8 mouse cellular contexts compared by ENCODE assay signal in the genomic region with DNA sequence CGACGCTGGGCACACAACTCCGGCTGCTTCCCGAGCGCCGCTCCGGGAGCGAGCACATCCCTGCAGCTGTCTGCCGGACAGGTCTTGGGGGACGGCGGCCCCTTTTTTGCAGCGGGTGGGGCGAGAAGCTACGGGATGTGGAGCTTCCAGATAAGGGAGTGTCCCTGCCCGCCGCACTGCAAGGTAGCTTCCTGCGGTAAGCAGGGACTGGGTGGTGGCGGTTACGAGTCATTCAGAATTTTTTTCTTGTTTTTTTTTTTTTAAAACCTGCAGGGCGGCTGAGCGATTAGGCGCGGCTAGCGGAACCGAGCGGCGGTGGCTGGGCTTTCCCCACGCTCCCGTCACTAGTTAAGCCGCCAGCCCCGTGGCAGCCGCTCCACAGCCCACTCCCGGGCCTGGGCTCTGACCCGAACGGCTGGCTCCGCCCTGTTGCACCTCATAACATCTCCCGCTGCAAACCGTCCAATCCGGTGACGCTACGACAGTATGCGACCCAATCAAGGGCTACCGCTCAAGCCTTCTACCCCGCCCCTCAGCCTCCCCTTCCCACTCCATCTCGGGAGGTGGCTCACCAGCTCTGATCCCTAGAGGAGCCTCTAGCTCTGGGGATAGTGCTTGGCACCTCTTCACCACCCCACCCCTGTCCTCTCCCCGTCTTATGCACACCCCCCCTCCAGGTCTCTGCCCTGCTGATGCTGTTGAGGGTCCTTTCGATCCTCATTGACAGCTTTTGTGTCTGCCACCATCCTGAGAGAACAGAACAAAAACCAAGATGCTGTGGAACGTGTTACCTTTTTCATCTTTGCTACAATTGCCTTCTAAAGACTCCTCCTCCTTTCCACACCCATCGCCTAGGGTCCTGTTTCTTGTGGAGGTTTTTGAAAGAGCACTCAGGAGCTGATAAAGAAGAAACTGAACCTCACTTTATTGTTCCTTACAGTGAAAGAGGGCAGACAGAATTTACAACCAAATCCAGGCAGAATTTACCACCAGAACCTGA. TPM values are rescaled to one million over a fixed set of nuclear protein-coding genes. Genes with fewer than 3 reads are reported as not detected.
DNase-seq lines count a peak whose midpoint lies in the region; ATAC-seq and TF ChIP-seq lines count a peak whose summit lies in the region.

No protein-coding gene starts in this region.

- no peak for TF ChIP-seq EP300 in lung, postnatal 0 days (IDR thresholded peaks at IDR 0.05)

- H3K9me3 ChIP-seq in hindbrain, embryonic 10.5 days, result no peaks in the 10 kb centered on the region
- H3K9me3 ChIP-seq in lung, postnatal 0 days (ENCODE audit: low read length), result no peaks in the 10 kb centered on the region

- under 1% methylated on average over 49 of the region's 49 CpGs for WGBS in hindbrain, embryonic 10.5 days
- WGBS in lung, postnatal 0 days, result under 1% methylated on average over 49 of the region's 49 CpGs

- H3K4me1 ChIP-seq in hindbrain, embryonic 10.5 days (replicated peaks), result peaks cover 29% of the 10 kb centered on the region
- peaks cover 13% of the 10 kb centered on the region for H3K4me1 ChIP-seq in lung, postnatal 0 days (ENCODE audit: insufficient read depth, low read depth, low read length)

- peak overlapping the region; percentile 88 for H3K4me2 ChIP-seq in lung, postnatal 0 days (replicated peaks; ENCODE audit: low read depth, low read length)

- peak overlapping the region; percentile 100 for H3K27ac ChIP-seq in hindbrain, embryonic 10.5 days
- H3K27ac ChIP-seq in lung, postnatal 0 days (ENCODE audit: low read length), result peak overlapping the region; percentile 98

- H3K9ac ChIP-seq in lung, postnatal 0 days (replicated peaks; ENCODE audit: low read depth), result peak overlapping the region; percentile 86

- H3K27me3 ChIP-seq in hindbrain, embryonic 10.5 days (ENCODE audit: insufficient read depth, poor library complexity, severe bottlenecking), result no peaks in the 10 kb centered on the region
- no peaks in the 10 kb centered on the region for H3K27me3 ChIP-seq in lung, postnatal 0 days (replicated peaks; ENCODE audit: insufficient read depth, low read length)

- H3K4me3 ChIP-seq in hindbrain, embryonic 10.5 days, result peak overlapping the region; percentile 94
- H3K4me3 ChIP-seq in lung, postnatal 0 days (ENCODE audit: low read depth, low read length), result peak overlapping the region; percentile 95

- H3K36me3 ChIP-seq in hindbrain, embryonic 10.5 days, result no peaks in the 10 kb centered on the region
- H3K36me3 ChIP-seq in lung, postnatal 0 days (ENCODE audit: insufficient read depth, low read length), result no peaks in the 10 kb centered on the region

- ATAC-seq in frontal cortex, adult (ENCODE audit: low TSS enrichment), result peak; percentile 84
- peak; percentile 94 for ATAC-seq in lung, postnatal 0 days

- TF ChIP-seq CTCF in lung, postnatal 0 days (IDR thresholded peaks at IDR 0.05), result peak; percentile 16; the same call in 1 of the 2 replicates

- peak; percentile 94 for DNase-seq in MN1 (ENCODE audit: low spot score)
- DNase-seq in cerebellum, adult 9-10 months, result peak; percentile 98
- DNase-seq in hindbrain, embryonic 10.5 days (ENCODE audit: low spot score), result peak; percentile 95
- DNase-seq in layer of hippocampus, adult 9-11 months, result peak; percentile 98
- DNase-seq in lung, postnatal 0 days (ENCODE audit: low spot score), result peak; percentile 97
- peak; percentile 83 for DNase-seq in ovary, postnatal 14 days (ENCODE audit: low spot score)
- DNase-seq in thymus, postnatal 14 days, result peak; percentile 91

RNA-seq across cellular contexts. Expression of gene Arhgap21, which starts 0.8 kb away (rescaled TPM):
- polyA plus RNA-seq in hindbrain, embryonic 10.5 days (2016; fragmentation: Nextera tagmentation; extraction: Ambion mirVana), result 31.8 and 39.9 TPM in 2 replicates
- polyA plus RNA-seq in lung, postnatal 0 days (2015; fragmentation: Nextera tagmentation; extraction: Ambion mirVana), result 9.9 and 10.9 TPM in 2 replicates

Comparison
In these comparisons a context has a peak if more than half of its experiments do, and no peak if none do; other contexts are left out.
1. Peak in every context shown above with its lines: DNase-seq, ATAC-seq, H3K4me3 ChIP-seq and H3K27ac ChIP-seq.